28 mouse cellular contexts compared by ENCODE assay signal in genomic region chr19:7691259-7691658, GRCm38 (mm10). TPM values are rescaled to one million over a fixed set of nuclear protein-coding genes. Genes with fewer than 3 reads are reported as not detected.
"Had no signal": no experiment of that assay in that cellular context is flagged by ENCODE, and none has a peak within 500 bp of the region (broad histone marks: within the 10 kb centered on the region; RNA-seq: fewer than 3 reads in every experiment).

No protein-coding gene starts in this region.

- H3K36me3 ChIP-seq: heart, embryonic 10.5 days; heart, embryonic 12.5 days; hindbrain, embryonic 10.5 days; hindbrain, embryonic 12.5 days; intestine, embryonic 15.5 days; limb, embryonic 10.5 days; limb, embryonic 12.5 days had no signal

- ATAC-seq: hindbrain, embryonic 16.5 days; inflammation-experienced regulatory T-cells, adult 6 months; intestine, embryonic 15.5 days; intestine, postnatal 0 days had no signal

- H3K9me3 ChIP-seq: heart, embryonic 10.5 days; heart, embryonic 12.5 days; hindbrain, embryonic 10.5 days; hindbrain, embryonic 12.5 days; intestine, embryonic 15.5 days; limb, embryonic 10.5 days; limb, embryonic 12.5 days had no signal

- H3K27ac ChIP-seq: gastrocnemius, adult 2 months; heart, embryonic 10.5 days; hindbrain, embryonic 10.5 days; hindbrain, embryonic 12.5 days; hindbrain, embryonic 14.5 days; intestine, embryonic 15.5 days; layer of hippocampus, adult 2 months; left cerebral cortex, adult 2 months; limb, embryonic 10.5 days; limb, embryonic 12.5 days had no signal

- H3K27me3 ChIP-seq: heart, embryonic 12.5 days; hindbrain, embryonic 12.5 days; intestine, embryonic 15.5 days; limb, embryonic 12.5 days had no signal

- H3K4me2 ChIP-seq: heart, embryonic 12.5 days; hindbrain, embryonic 12.5 days; hindbrain, embryonic 14.5 days; intestine, embryonic 15.5 days; limb, embryonic 12.5 days had no signal

- H3K9ac ChIP-seq: heart, embryonic 12.5 days; hindbrain, embryonic 12.5 days; hindbrain, embryonic 14.5 days; intestine, embryonic 15.5 days; limb, embryonic 12.5 days had no signal

- H3K4me1 ChIP-seq: heart, embryonic 10.5 days; heart, embryonic 12.5 days; hindbrain, embryonic 10.5 days; hindbrain, embryonic 12.5 days; intestine, embryonic 15.5 days; limb, embryonic 10.5 days; limb, embryonic 12.5 days had no signal

- DNase-seq: gastrocnemius, adult 2 months; gastrocnemius, postnatal 10 days; gastrocnemius, postnatal 25 days; heart, adult 18-20 months; heart, postnatal 10 days; heart, postnatal 4 days; kidney, adult 18-20 months; kidney, adult 8-10 months; kidney, postnatal 10 days; kidney, postnatal 25 days; kidney, postnatal 4 days had no signal

- H3K4me3 ChIP-seq: gastrocnemius, adult 2 months; heart, embryonic 10.5 days; heart, embryonic 12.5 days; hindbrain, embryonic 10.5 days; hindbrain, embryonic 12.5 days; intestine, embryonic 15.5 days; layer of hippocampus, adult 2 months; left cerebral cortex, adult 2 months; limb, embryonic 10.5 days; limb, embryonic 12.5 days had no signal

RNA-seq across cellular contexts. Expression of gene Slc22a19, which starts 19.9 kb away (rescaled TPM):
- polyA plus RNA-seq: frontal cortex, adult 2 months; heart, embryonic 10.5 days; heart, embryonic 12.5 days; heart, embryonic 14.5 days; heart, embryonic 16.5 days; hindbrain, embryonic 10.5 days; inflammation-experienced regulatory T-cells, adult 6 months; intestine, embryonic 15.5 days; intestine, postnatal 0 days; limb, embryonic 10.5 days; limb, embryonic 12.5 days; limb, embryonic 14.5 days had no signal
